In genomic region chr2:35460378-35460880, GRCm38 (mm10) we compare ENCODE assay signal across 8 mouse cellular contexts. TPM values are rescaled to one million over a fixed set of nuclear protein-coding genes. Genes with fewer than 3 reads are reported as not detected.
DNase-seq lines count a peak whose midpoint lies in the region; ATAC-seq and TF ChIP-seq lines count a peak whose summit lies in the region.

No protein-coding gene starts in this region.

- H3K4me2 ChIP-seq in hindbrain, embryonic 11.5 days (replicated peaks; ENCODE audit: low read depth, low read length): 0 out of 2 replicates have a peak overlapping the region, but pooled peaks have one; percentile 99
- H3K4me2 ChIP-seq in liver, postnatal 0 days (ENCODE audit: low read depth, low read length): peak overlapping the region; percentile 82

- H3K79me2 ChIP-seq in heart, adult 2 months (replicated peaks; ENCODE audit: control insufficient read depth, insufficient read depth, low read length): no peaks in the 10 kb centered on the region

- peaks cover 6% of the 10 kb centered on the region; the same call in 1 of the 2 replicates for H3K4me1 ChIP-seq in heart, adult 2 months (ENCODE audit: control insufficient read depth, insufficient read depth, low read length)
- peaks cover 39% of the 10 kb centered on the region for H3K4me1 ChIP-seq in G1E (ENCODE audit: insufficient read depth, low read depth, low read length)
- H3K4me1 ChIP-seq in hindbrain, embryonic 11.5 days (replicated peaks; ENCODE audit: control insufficient read depth, insufficient read depth, low read length): no peaks in the 10 kb centered on the region
- H3K4me1 ChIP-seq in liver, postnatal 0 days (ENCODE audit: insufficient read depth): peaks cover 30% of the 10 kb centered on the region

- DNase-seq in heart, adult 2 months: no peak
- no peak for DNase-seq in heart, postnatal 4 days
- DNase-seq in G1E (ENCODE audit: low spot score): no peak
- DNase-seq in hindbrain, embryonic 11.5 days (ENCODE audit: low spot score): no peak
- DNase-seq in liver, postnatal 0 days: no peak
- DNase-seq in ovary, postnatal 14 days (ENCODE audit: low spot score): no peak
- no peak for DNase-seq in ovary, adult 18-20 months (ENCODE audit: low spot score)
- DNase-seq in urinary bladder, postnatal 14 days (ENCODE audit: low spot score): no peak

- H3K27ac ChIP-seq in heart, adult 2 months: peak overlapping the region; percentile 81
- no peak overlapping the region for H3K27ac ChIP-seq in hindbrain, embryonic 11.5 days (ENCODE audit: low read depth, low read length)
- H3K27ac ChIP-seq in liver, postnatal 0 days (ENCODE audit: low read depth): peak overlapping the region; percentile 78

- H3K9ac ChIP-seq in heart, adult 2 months (ENCODE audit: low read depth, low read length): peak overlapping the region; percentile 62
- H3K9ac ChIP-seq in hindbrain, embryonic 11.5 days (ENCODE audit: low read depth, low read length): no peak overlapping the region
- peak overlapping the region; percentile 78 for H3K9ac ChIP-seq in liver, postnatal 0 days (replicated peaks)

- H3K4me3 ChIP-seq in heart, adult 2 months: peak overlapping the region; percentile 51
- peak overlapping the region; percentile 76 for H3K4me3 ChIP-seq in G1E (ENCODE audit: low read depth, low read length)
- H3K4me3 ChIP-seq in hindbrain, embryonic 11.5 days (ENCODE audit: low read depth, low read length): no peak overlapping the region
- H3K4me3 ChIP-seq in liver, postnatal 0 days (ENCODE audit: low read depth, low read length): peak overlapping the region; percentile 61

- 43% methylated on average over 6 of the region's 6 CpGs for WGBS in heart, adult 2 months
- 21% methylated on average over 6 of the region's 6 CpGs for WGBS in hindbrain, embryonic 11.5 days
- 8% methylated on average over 6 of the region's 6 CpGs for WGBS in liver, postnatal 0 days (ENCODE audit: insufficient replicate concordance)

- TF ChIP-seq CTCF in heart, adult 2 months (IDR thresholded peaks at IDR 0.05): no peak
- no peak for TF ChIP-seq CTCF in G1E (IDR thresholded peaks at IDR 0.05; ENCODE audit: low read depth, low read length)
- no peak for TF ChIP-seq CTCF in liver, postnatal 0 days (IDR thresholded peaks at IDR 0.05; ENCODE audit: low read depth)

- no peak for TF ChIP-seq EP300 in heart, adult 2 months (IDR thresholded peaks at IDR 0.05; ENCODE audit: insufficient read depth, low read depth, low read length)
- TF ChIP-seq EP300 in liver, postnatal 0 days (IDR thresholded peaks at IDR 0.05; ENCODE audit: low read depth): no peak

- H3K27me3 ChIP-seq in heart, adult 2 months (ENCODE audit: control insufficient read depth, insufficient read depth, low read length): no peaks in the 10 kb centered on the region
- peaks cover 4% of the 10 kb centered on the region; the same call in 1 of the 2 replicates for H3K27me3 ChIP-seq in G1E (ENCODE audit: insufficient read depth, low read length)
- H3K27me3 ChIP-seq in hindbrain, embryonic 11.5 days (ENCODE audit: control insufficient read depth, insufficient read depth, low read length): no peaks in the 10 kb centered on the region; the same call in none of the 2 replicates
- H3K27me3 ChIP-seq in liver, postnatal 0 days (ENCODE audit: insufficient read depth, low read length): no peaks in the 10 kb centered on the region

- peaks cover 4% of the 10 kb centered on the region for H3K36me3 ChIP-seq in heart, adult 2 months (ENCODE audit: control insufficient read depth, insufficient read depth, low read length)
- H3K36me3 ChIP-seq in G1E (replicated peaks): peaks cover 24% of the 10 kb centered on the region
- H3K36me3 ChIP-seq in hindbrain, embryonic 11.5 days (ENCODE audit: control insufficient read depth, insufficient read depth, low read length): no peaks in the 10 kb centered on the region
- H3K36me3 ChIP-seq in liver, postnatal 0 days (replicated peaks; ENCODE audit: insufficient read depth, low read length): no peaks in the 10 kb centered on the region

- no peak for TF ChIP-seq POLR2A in heart, adult 2 months (IDR thresholded peaks at IDR 0.05; ENCODE audit: insufficient read depth, low read depth, low read length)

- intact Hi-C loops in heart, adult 2 months (cut with DNase I): loop anchor here (2.0 kb wide), 1 partner anchor 46 kb away; no protein-coding TSS in a partner anchor

- 0 out of 2 replicates have a peak, but pooled peaks cover 2% of the 10 kb centered on the region for H3K9me3 ChIP-seq in G1E (replicated peaks)
- H3K9me3 ChIP-seq in hindbrain, embryonic 11.5 days (ENCODE audit: control insufficient read depth, low read length): no peaks in the 10 kb centered on the region
- peaks cover 4% of the 10 kb centered on the region; the same call in 1 of the 2 replicates for H3K9me3 ChIP-seq in liver, postnatal 0 days (ENCODE audit: low read length)

- ATAC-seq in G1E (ENCODE audit: extremely low read depth, insufficient number of reproducible peaks, low FRiP score, poor library complexity, severe bottlenecking): no peak
- no peak for ATAC-seq in hindbrain, embryonic 11.5 days (ENCODE audit: low FRiP score)
- ATAC-seq in liver, postnatal 0 days: no peak

RNA-seq across cellular contexts. Expression of gene Ggta1, which starts 2.6 kb away (rescaled TPM):
- 10 to 100 TPM; 15.4 to 15.5 TPM for total RNA-seq in heart, adult 2 months (2021)
- 8.6 and 16.0 TPM in 2 replicates for polyA plus RNA-seq in heart, adult 2 months (2012; rRNA removed)
- 10 to 100 TPM; 21.5 to 22.3 TPM for total RNA-seq in heart, postnatal 4 days (2021)
- 52.1 and 58.2 TPM in 2 replicates for total RNA-seq in G1E (2014; fragmentation: Nextera tagmentation)
- total RNA-seq in G1E (2017): 22.2 and 27.2 TPM in 2 replicates
- polyA plus RNA-seq in G1E (2012): 10.7 and 13.2 TPM in 2 replicates
- polyA plus RNA-seq in hindbrain, embryonic 11.5 days (2014; fragmentation: Nextera tagmentation; extraction: Ambion mirVana): 5.6 and 5.9 TPM in 2 replicates
- 5.2 and 6.2 TPM in 2 replicates for polyA plus RNA-seq in liver, postnatal 0 days (2015; fragmentation: Nextera tagmentation; extraction: Ambion mirVana)
